Mouse (Mus musculus): ENCODE data around the gene Fam168a.
"Not testable (repeated sequence)": the region's sequence is repeated elsewhere in the genome, so short reads cannot be mapped to it uniquely, and the experiment has no call there.

Gene Fam168a

DNA sequence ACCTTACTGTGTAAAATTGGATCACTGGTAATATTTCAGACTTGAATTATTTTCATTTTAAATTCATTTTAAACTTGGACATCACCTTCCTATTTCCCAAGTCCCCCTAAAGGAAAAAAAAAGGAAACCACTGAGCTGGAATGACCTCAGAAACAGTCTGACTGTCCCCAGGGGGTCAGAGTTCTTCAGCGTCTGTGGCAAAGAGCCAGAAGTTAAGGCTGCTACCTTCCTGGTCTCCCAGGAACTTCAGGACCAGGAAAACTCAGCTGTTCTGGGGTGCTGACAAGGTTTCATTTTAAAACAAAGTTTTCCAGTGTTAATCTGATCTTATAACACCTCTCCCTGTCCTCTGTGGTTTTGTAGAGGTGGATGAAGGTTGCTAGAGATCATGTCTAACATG is 131.3 kb downstream of the Fam168a start:
- DNase-seq (ENCODE audit: low read depth, low spot score) = no peak

DNA sequence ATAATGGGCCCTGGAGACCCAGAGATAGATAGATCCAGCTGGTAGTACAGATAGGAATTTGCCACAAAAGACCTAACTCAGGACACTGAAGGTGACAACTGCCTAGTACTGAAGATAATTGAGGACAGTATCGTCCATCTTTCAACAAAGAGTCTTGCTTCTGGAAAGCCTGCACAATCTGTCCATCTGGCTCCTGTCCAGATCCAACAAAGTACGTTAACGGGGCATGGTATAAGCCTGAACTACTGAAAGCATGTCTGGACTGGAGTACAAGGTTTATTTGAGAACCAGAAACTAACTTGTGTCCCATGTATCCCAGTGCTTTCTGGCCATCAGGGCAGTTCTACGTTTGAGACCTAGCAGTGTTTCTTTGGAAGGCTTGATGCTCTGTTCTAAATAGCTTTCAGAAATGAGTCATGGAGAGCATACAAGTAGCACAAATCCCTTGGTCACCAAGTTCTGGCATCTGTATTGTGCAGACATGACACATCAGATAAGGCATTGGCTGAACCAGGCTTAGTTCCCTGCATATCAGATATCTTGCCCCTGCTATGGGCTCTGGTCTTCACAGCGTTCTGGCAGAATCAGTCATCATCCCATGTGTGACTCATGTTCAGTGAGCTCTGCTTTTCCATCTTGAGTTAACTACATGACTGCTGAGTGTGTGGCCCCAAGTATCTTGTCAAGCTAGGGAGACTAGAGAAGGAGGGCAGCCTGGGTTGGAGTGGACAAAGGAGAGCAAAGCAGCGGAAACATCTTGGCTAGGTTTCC is 133.4 kb downstream of the Fam168a start:
- DNase-seq (ENCODE audit: low read depth, low spot score) = peak; percentile 88

DNA sequence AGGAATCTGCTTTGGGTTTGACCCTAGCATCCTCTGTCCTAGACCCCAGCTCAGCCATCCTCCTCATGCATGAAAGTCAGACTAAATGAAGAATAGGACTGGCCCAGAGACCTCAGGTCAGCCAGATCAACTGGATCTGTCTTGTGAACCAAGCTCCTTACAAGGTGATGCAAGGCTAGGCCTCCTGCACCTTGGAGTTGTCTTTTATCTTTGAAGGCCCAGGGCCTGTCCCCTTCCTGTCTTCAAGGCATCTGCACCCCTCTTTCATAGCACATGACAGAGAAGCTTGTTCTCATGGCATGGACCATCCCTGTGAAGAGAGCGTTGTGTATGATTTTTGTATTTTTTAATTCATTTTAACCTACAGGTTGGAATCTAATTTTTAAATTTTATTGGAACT is 134.5 kb downstream of the Fam168a start:
- DNase-seq (ENCODE audit: low read depth, low spot score) = no peak

DNA sequence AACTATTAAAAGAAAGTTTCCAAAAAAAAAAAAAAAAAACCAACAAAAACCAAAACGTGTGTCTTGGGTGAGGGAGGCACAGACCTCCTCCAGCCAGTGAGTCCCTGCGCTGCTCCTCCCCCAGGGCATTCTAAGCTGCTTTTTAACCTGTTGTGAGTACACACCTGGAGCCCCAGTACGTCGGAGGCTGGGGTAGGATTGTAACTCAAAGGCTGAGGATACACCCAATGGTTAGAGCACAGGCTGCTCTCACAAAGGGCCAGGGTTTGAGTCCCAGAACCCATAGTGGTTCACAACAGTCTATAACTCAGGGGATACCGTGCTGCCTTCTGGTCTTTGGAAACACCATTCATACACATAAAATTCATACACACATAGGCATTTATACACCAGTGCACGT is 135.2 kb downstream of the Fam168a start:
- DNase-seq (ENCODE audit: low read depth, low spot score) = no peak

DNA sequence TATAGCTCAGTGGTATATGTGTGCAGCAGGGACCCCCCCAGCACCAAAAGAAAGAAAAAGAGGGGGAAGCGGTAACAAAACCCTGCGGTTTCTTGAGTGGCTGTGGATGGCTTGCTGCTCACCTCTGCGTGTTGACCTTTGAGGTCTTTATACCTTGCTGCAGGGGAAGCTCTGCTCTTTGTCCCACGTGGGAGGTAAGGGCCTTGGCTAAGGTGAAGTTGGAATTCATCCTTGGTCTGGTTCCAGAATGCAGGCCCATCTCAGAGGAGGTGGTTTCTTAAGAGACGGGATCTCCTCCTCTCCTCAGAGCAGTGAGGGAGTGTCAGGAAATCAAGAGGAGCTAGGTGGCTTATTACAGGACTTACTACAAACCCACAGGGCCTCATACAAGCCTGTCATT is 135.7 kb downstream of the Fam168a start:
- DNase-seq (ENCODE audit: low read depth, low spot score) = no peak

DNA sequence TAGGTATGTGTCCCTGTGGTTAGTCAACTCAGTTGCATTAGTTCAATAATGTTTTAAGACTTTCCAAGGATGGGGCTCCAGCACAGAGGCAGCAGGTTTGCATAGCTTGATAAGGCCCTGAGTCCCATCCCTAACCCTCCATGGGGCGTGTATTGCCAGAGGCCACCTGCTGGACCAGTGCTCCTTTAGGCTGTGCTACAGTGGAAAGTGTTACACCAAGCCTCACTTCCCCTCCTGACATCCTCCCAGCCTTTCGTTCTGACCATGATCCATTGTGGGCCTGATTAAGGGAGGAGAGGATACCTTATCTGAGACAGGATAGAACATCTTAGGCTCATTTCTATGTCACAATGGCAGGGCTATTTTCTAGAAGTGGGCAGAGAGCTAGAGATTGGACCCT is 137.4 kb downstream of the Fam168a start:
- no peak for DNase-seq (ENCODE audit: low read depth, low spot score)

DNA sequence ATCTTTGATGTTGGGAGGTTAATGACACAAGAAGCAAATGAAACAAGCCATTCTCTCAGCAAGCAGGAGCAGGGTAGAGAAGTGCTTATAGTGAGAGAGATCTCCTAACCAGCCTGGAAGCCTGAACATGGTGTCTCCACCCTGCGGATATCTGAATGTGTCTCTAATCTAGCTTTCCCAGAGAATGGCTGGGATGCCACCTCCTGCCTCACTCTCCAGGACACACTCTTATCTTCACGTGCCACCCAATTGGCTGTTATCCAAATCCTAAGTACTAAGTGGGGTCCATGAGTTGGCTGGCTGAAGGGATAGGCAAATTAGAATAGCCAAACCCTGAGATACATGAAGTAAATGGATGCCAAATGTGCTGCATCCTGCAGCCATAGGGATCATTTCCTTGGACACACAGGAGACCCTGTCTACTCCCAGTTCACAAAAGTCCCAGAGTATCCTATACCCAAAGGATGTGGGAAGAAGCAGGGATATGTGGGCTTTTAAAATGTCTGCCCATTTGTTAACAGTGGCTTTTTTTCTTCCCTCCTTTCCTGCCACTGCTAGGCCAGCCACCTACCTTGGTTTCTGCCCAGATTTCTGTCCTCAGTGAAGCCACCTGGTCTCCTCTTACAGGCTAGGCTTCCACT is 138.1 kb downstream of the Fam168a start:
- DNase-seq (ENCODE audit: low read depth, low spot score) = no peak

DNA sequence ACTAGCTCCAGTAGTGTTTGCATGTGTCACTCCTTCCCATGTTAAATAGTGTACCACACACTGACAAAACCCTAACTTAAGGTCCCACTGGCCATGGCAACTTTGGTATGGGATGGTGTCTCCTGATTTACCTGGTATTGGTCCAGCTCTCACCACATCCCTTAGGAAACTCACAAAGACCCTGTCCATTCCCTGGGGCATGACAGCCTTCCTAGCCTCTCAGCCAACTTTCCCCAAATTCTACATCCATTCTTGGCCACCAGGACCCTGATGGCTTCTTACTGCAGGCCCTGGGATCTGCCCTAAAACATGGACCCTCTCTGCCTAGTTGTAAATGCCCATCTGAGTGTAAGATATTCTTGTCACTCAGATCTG is 138.6 kb downstream of the Fam168a start:
- no peak for DNase-seq (ENCODE audit: low read depth, low spot score)

DNA sequence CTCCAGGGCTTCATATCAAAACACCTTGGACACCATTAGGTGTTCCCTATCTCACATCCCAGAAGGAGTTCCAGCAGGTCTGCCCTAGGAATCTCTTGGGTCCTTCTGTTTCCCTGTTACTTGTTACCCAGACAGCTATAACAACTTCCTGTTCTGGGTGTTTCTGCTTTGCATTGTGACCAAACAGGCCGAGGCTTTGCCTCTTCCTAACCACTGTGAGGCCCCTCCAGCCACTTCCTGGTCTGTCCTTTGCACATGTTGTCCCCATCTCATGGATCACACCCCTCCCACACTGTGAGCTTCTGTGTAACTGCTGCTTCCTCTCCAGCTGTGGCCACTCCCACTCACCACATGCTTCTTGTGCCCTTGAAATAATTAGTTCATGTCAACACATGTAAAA is 139.0 kb downstream of the Fam168a start:
- no peak for DNase-seq (ENCODE audit: low read depth, low spot score)

DNA sequence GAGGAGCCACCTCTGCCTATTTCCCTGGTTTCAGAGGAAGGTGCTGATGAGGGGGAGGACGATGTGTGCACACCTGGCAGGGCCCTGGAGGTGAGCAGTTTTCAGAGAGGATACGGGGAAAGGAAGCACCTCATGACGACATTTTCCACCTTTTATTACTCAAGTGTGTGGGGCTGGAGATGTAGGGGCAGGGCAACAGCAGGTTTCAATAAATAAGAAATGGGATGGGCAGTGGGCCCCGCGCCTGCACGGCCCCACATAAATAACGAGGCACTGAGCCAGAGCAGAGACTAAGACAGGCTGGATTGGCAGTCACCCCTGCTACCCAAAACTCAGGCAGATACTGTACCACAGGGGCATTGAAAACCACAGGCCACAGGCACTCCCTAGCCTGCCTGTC is 139.6 kb downstream of the Fam168a start:
- DNase-seq (ENCODE audit: low read depth, low spot score) = not testable (repeated sequence)

DNA sequence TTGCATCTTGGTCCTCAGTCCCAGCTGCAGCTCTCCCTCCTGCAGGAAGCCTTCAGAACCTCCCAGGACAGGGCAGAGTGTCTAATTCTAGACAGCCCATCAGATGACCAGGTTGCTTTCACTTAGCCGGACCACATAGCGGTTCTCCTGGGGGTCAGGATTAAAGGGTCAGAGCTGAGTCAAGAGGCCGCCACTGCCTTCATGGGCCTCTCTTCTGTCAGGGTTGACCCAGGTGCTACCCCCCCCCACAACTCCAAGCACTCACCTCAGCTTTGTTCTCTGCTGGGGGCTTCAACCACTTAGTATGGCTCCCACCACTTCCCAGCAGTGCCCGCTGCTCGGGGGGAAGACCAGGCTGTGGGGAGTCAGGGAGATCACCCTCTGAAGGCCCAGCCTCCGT is 140.7 kb downstream of the Fam168a start:
- DNase-seq (ENCODE audit: low read depth, low spot score) = no peak

DNA sequence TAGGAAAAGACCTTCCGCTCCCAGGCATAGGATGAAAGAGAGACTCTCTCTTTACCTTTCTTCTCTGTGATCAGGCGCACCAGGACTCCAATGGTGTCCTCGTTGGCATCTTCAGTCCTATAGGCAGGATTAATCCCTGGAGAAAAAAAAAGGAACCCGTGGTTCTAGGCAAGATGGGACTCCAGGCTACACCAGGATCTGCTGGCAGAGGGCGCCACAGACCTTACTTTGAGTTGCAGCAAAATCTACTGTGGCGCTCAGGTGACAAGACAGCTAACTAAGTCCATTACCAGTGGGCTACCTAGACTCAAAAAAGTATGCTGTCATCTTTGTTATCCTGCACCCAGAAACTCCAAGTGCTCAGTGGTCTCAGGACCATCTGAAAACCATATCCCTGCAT is 142.3 kb downstream of the Fam168a start:
- DNase-seq (ENCODE audit: low read depth, low spot score) = peak; percentile 66

DNA sequence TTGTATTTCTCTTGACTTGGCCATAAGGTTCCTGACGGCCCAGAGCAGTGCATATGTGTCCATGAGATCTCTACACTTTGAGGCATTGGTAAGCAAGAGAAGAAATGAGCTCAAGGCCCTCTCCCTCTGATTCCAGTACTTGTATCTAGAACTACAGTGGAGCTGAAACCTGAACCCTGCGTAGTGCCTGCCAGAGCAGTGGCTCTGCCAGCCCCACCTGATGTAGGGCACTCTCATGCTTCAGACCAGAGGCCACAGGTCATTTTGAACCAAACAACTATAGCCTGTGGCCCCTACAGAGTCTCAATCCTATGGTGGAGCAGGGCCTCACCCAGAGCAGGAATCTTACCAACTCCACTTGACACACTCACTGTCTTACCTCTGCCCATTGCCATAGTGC is 143.1 kb downstream of the Fam168a start:
- no peak for DNase-seq (ENCODE audit: low read depth, low spot score)

DNA sequence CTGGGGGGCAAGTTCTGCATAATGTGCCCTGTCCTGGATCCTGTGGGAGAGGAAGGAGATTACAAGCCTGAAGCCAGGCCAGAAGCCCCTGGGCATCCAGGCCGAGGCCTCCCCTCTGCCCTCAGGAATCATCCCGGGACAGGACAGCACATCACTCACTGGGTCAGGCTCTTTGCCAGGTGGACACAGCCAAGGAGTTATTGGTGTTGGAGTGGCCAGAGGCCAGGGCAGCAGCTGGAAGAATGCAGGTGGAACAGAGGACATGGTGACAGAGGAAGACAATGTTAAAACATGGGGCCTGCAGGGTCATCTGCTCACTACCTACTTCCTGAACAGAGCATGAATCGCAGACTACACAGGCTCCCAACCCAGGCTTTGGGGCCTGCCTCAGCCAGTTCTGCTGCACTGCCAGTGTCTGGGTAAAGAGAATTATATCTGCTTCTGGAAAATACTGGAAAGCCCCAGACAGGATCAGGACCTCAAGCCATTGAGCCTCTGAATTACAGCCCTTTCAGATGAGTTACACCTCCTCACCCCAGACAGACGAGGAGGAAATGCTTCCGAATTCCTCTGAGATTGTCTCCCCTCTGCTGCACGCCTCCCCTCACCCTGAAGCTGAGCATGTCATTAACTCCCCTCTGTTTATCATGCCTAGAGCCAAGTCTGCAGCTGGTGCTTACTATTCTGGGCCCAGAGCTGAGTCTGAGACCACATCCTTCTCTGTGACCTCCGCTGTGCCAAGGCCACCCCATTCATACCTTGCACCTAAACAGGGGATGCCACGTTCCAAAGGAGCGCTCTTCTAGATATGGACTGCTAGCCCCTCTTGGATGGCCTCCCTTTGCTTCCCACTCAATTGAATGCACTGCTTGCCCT is 145.3 kb downstream of the Fam168a start:
- no peak for DNase-seq (ENCODE audit: low read depth, low spot score)

DNA sequence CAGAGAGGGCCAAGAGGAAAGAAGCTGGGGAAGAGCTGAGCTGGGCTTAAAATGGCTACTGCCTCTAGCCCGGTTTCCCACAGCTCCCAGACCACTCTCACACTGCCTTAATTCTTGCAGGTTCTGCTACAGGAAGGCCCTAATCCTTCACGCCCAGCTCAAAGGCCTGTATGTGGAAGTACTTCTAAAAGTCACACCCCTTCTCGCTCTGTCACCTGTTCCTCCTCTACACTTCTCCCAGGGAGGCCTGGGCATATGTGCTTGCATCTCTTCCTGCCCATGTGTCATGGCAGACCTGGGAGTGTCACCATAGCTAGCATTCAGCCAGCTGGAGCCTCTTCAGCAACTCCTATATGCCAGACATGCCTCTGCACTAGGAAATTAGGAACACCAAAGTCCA is 147.0 kb downstream of the Fam168a start:
- no peak for DNase-seq (ENCODE audit: low read depth, low spot score)

DNA sequence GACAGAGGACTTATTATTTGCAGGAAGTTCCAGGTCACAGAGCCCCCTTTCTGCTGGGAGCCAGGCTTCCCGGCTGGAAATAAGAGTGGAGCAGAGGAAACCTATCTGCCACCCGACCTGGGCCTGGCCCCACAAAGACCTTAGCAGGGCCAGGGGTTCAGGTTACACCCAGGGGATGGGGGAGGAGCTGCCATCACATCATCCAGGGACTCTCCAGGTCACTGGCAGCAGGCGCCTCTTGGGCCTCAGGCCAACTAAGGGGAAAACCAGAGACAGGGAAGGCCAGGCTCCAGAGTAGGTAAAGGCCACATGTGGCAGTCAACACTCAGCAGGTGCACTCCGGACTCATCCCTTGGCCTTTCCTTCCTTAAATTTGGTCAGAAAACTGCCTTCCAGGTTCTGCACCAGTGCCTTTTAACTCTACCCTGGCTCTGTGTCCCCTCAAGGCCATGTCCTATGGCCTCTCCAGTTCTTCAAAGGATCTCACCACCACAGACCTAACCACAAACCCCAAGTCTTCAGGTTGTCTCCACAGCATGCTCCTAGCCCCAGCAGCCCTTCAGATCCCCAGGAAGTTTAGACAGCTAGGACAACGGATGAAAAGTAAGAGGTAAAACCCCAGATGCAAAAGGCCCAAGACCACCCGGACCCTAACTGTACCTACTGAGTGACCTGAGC is 147.8 kb downstream of the Fam168a start:
- DNase-seq (ENCODE audit: low read depth, low spot score) = no peak

DNA sequence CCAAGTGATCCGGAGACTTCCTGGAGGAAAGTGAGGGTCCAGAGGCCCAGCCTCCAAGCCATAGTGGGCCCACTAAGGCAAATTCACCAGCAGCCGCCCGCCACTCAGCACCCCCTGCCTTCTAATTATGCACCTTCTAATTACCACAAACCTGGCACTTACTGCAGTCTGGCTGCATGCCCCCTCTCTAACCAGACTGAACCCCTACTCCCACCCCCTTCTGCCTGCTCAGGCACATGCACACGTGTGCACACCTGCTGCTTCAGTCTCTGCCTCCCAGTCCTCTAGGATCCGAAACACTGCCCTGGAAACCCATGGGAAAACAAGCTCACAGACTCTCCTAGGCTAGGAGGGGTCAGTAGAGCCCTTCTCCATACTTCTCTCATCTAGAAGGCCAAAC is 148.4 kb downstream of the Fam168a start:
- DNase-seq (ENCODE audit: low read depth, low spot score) = no peak

DNA sequence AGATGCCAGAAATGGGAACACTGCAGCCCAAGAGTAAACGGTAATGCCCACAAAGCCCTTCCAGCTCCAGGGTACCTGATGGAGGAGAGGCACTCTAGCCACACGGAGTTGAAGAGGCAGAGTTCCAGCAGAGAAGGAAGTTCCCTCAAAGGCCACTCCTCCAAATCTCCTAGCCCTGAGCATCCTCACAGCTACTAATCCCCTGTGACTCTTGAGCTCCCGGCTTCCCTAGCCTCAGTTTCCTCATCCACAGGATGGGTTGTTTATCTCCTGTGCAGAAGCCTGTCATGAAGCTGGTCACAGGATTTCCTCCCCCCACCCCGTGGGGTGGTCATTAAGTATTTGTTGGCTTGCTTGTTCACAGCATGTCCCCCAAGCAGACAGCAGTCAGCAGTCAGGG is 148.9 kb downstream of the Fam168a start:
- no peak for DNase-seq (ENCODE audit: low read depth, low spot score)

DNA sequence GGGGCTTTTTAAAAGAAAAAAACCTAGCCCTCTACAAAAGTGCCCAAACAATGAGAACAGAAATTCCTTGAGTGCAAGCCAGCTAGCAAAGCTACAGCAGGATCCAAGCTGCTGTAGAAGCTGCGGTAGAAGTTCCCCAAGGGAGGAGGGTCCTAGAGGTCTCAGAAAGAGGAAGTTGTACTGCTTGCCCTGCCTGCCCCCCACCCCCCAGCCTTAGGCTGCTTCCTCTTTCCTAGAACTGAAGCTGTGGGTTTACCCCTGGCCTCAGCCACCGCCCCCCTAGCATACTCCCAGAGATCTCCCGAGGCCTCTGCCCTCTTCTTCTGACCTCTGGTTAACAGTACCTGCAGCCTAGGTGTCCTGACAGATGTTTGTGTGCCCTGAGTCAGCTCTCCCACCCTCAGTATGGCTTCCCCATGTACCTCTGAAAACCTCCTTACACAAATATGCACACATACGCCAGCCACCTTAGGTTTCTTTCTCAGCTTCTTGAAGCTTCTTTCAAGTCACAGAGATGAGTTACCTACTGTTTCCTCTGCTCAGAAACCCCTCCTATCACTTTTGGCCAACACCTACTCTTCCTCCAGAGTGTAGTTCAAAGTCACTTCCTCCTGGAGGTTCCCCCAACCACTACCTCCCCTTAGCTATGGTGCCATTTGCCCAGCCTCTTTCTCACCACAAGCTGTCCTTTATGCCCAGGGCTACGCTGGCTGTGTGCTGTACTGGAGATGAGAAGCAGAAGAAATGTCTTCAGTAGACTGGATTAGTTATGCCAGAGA is 149.5 kb downstream of the Fam168a start:
- no peak for DNase-seq (ENCODE audit: low read depth, low spot score)

DNA sequence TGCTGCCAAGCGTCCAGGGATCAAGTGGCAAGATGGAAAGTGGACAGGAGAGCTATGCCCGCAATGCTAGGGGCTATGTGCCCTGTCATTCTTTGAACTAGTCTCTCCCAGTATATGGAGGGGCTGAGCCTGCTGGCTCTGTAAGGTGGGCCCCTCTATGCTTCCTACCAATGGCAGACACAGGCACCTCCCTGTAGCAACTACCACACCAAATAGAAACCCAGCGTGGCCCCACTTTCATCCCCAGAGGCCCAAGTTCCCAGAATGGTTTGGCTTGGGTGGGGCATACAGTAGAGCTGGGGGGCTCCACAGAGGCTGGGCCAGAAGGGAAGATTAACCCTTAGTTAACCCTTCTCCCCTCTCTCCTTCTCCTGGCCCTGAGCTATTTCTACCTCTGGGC is 154.0 kb downstream of the Fam168a start:
- DNase-seq (ENCODE audit: low read depth, low spot score) = no peak

DNA sequence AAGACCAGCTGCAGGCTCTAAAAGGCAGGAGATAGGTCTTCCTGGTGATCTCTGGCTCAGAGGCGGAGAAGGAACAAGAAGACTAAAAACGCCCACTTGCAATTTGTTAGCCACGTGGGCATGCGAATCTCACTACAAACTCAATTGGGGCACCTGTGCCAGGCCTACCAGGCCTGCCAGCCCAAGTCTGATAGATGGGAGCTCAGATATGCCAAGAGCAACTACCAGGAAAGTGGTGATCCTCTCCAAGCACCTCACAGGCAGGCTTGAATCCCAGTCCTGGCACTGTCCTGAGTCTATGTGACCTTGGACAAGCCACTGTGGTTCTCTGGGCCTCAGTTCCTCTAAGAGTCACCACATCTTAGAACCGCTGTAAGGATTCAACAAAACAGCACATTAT is 154.8 kb downstream of the Fam168a start:
- no peak for DNase-seq (ENCODE audit: low read depth, low spot score)

Measured in 3T3-L1 (cell line).